Mouse (Mus musculus) embryonic facial prominence, embryonic 12.5 days (tissue): ENCODE results near the gene F12. TPM values are rescaled to one million over a fixed set of nuclear protein-coding genes. Genes with fewer than 3 reads are reported as not detected.

ENCODE experiments used
- ATAC-seq: fragments of 200-750 bp; cut with Nextera tagmentation; 2 replicates; pipeline ENCODE4 v1.8.0; 2017; ENCODE audit not compliant: insufficient number of reproducible peaks, insufficient read depth, low FRiP score, low TSS enrichment
- H3K27ac ChIP-seq: fragments of 300-500 bp; sonication (generic); 2 replicates; pipeline ENCODE4 v1.5.1; 2016; ENCODE audit warnings: mild to moderate bottlenecking
- H3K27me3 ChIP-seq: fragments of 300-500 bp; sonication (generic); 2 replicates; pipeline ENCODE4 v1.6.1; 2016; ENCODE audit warnings: mild to moderate bottlenecking, moderate library complexity
- H3K36me3 ChIP-seq: fragments of 300-500 bp; sonication (generic); 2 replicates; pipeline ENCODE4 v1.6.1; 2016; ENCODE audit warnings: mild to moderate bottlenecking
- H3K4me1 ChIP-seq: fragments of 300-500 bp; sonication (generic); 2 replicates; pipeline ENCODE4 v1.6.1; 2016
- H3K4me2 ChIP-seq: fragments of 300-500 bp; sonication (generic); replicated peaks from 2 replicates; pipeline ENCODE4 v1.6.1; 2016; ENCODE audit warnings: mild to moderate bottlenecking, moderate library complexity
- H3K4me3 ChIP-seq: fragments of 300-500 bp; sonication (generic); 2 replicates; pipeline ENCODE4 v1.5.1; 2016; ENCODE audit warnings: mild to moderate bottlenecking
- H3K9ac ChIP-seq: fragments of 300-500 bp; sonication (generic); 2 replicates; pipeline ENCODE4 v1.6.1; 2016; ENCODE audit warnings: mild to moderate bottlenecking, moderate library complexity
- H3K9me3 ChIP-seq: fragments of 300-500 bp; sonication (generic); 2 replicates; pipeline ENCODE4 v1.6.1; 2016; ENCODE audit warnings: mild to moderate bottlenecking, moderate library complexity
- WGBS: fragments of 180-500 bp; shearing (Covaris S2); methylation state at CpG from one replicate; pipeline ENCODE4 v1.1.7; 2016; 5-methylcytosine and 5-hydroxymethylcytosine counted together
- polyA plus RNA-seq: library from polyadenylated mRNA; unstranded; fragments of >200 nt; fragmentation: Nextera tagmentation; extraction: Ambion mirVana; gene quantifications from 2 replicates; pipeline ENCODE4 v1.2.1, GENCODE M21; 2016

Gene F12
- polyA plus RNA-seq, 1 experiment from 2014 or later, result 0.08 TPM

DNA sequence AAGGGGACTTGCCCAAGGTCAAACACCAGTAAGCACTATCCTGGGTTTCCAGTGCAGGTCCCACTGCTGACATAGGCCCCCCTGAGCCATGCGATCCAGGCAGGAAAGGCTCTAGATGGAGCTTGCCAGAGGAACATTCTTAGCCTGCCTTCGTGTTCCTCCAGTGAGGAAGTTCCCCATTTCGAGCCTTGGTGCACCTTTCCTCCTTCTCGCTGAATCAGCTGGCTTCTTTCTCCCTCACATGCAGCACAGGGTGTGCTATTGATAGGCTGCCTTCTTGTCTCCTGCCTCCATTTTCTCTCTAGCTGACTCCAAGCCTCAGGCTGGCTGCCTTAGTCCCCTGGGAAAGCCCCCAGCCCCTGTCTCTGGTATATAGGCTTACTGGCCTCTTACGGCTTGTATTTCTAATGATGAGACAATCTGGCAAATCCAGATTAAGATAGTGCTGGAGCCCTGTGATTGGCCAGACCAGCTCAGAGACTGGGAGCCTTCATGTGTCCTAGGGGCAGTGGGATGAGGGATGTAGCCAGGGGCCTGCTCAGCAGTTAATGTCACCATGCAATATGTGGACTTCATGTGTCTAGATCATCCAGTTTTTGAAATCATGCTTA, 39.3 kb upstream of the F12 start:
- H3K4me3 ChIP-seq, result no peak overlapping the region
- ATAC-seq, result no peak
- no peak overlapping the region for H3K9ac ChIP-seq
- 70% methylated on average over 5 of the region's 5 CpGs for WGBS
- H3K4me1 ChIP-seq, result peaks cover 36% of the 10 kb centered on the region
- H3K4me2 ChIP-seq, result no peak overlapping the region
- H3K27ac ChIP-seq, result no peak overlapping the region
- H3K9me3 ChIP-seq, result no peaks in the 10 kb centered on the region
- no peaks in the 10 kb centered on the region; the same call in 1 of the 2 replicates for H3K27me3 ChIP-seq
- peaks cover 15% of the 10 kb centered on the region for H3K36me3 ChIP-seq

DNA sequence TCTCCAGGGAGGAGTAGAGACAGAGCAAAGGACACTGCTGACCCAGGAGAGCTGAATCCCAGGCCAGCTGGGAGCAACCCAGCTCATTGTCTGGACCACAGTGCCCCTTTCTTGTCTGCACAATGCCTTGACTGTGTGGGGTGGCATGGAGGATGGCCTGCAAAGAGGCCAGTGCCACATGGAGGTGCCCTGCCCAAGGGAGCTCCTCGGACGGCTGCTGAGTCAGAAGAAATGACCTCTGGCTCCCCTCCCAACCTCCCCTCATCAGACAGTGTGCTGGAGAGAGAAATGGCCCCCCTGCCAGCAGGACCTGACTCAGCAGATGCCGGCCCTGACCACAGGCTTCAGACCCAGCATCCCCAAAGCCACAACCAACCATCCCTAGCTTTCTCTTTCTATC, 38.6 kb upstream of the F12 start:
- Histone ChIP-seq H3K4me3 (peak overlapping the region; percentile 68), H3K4me2 (peak overlapping the region; percentile 89), H3K9ac (peak overlapping the region; percentile 84), H3K9me3 (no peaks in the 10 kb centered on the region), H3K27me3 (no peaks in the 10 kb centered on the region; the same call in 1 of the 2 replicates), H3K27ac (peak overlapping the region; percentile 92; the same call in 1 of the 2 replicates), H3K36me3 (peaks cover 22% of the 10 kb centered on the region), H3K4me1 (peaks cover 30% of the 10 kb centered on the region)
- ATAC-seq, result no peak
- WGBS, result 22% methylated on average over 3 of the region's 3 CpGs

DNA sequence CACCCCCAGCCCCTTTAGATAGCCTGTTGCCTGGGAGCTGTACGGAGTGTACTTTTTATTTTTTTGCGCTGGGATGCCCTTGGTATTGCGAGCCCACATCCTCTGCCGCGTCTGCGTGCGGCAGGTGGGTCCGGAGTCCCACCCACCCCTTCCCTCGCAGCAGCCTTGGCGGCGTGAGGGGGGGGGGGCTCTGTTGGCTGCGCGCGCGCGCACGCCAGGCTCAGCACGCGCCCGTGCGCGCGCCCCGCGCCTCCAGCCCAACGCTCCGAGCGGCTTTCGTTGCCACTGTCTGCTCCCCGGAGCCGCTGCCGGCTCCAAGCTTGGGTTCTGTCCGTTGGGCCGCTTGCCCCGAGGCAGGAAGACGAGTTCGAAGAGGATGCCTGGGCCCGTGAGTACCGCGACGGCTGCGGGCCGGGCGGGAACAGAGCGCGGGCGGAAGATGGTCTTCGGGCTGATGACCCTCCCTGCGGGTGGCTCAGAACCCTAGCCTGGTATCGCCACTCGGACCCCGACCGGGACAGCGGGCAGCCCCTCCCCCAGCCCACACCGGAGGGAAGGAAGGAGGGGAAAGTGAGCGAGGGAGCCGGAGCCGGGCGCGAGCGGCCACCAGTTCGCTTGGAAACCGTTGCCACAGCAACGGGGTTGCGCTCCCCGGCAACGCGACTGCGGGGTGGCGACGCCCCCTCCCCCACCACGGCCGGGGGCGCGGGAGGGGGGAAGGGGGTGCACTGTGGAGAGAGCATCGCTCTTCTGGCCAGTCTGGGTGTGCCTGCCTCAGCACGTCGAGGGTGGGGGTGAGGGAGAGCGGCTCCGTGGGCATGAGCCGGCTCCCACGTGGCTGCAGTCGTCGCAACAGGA, 37.7 kb upstream of the F12 start, which contains the start of gene Prr7:
Gene Prr7 (plus strand): TSS at position 241 of the 858 bp plus-strand sequence.
- ATAC-seq, result peak; percentile 76
- peak within 1 kb of the TSS; percentile 89 for H3K4me2 ChIP-seq
- peaks cover 32% of the 10 kb centered on the region for H3K36me3 ChIP-seq
- WGBS, result under 1% methylated on average over 78 of the region's 84 CpGs
- H3K27me3 ChIP-seq, result no peaks in the 10 kb centered on the region
- peak within 1 kb of the TSS; percentile 68 for H3K4me3 ChIP-seq
- peak within 1 kb of the TSS; percentile 92 for H3K27ac ChIP-seq
- H3K9ac ChIP-seq, result peak within 1 kb of the TSS; percentile 84
- H3K4me1 ChIP-seq, result peaks cover 30% of the 10 kb centered on the region
- H3K9me3 ChIP-seq, result no peaks in the 10 kb centered on the region

DNA sequence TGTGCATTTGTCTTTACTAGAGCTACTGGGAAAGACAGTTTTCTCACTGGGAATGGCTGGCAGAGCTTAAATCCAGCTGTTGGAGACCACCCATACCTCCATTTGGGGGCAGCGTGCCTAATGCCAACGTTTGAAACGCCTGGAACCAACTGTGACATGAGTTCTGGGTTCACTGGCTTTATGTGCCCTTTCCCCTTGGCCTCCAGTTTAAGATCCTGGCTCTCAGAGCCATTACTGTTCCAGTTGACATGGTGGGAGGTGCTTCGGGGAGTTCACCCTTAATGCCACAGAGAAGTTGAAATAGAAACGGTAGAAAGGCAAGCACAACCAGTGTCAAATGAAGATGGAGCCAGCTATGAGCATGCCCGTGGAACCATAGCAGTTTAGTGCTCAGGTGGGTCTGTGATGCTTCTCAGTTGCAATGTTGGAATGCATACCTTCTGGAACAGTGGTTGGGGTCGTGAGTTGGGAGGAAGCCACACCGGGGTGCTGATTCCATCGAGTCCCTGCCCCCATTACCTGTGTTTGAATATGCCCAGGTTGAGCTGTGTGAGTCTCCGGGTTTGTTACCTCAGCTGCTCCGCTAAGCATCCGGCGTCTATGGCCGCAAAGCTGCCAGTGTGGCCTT, 36.9 kb upstream of the F12 start:
- ATAC-seq, result no peak
- Histone ChIP-seq H3K9ac (peak overlapping the region; percentile 84), H3K4me1 (peaks cover 30% of the 10 kb centered on the region), H3K9me3 (no peaks in the 10 kb centered on the region), H3K36me3 (peaks cover 39% of the 10 kb centered on the region), H3K4me2 (peak overlapping the region; percentile 89), H3K27me3 (no peaks in the 10 kb centered on the region), H3K4me3 (peak overlapping the region; percentile 68), H3K27ac (peak overlapping the region; percentile 92)
- 11% methylated on average over 14 of the region's 14 CpGs for WGBS

DNA sequence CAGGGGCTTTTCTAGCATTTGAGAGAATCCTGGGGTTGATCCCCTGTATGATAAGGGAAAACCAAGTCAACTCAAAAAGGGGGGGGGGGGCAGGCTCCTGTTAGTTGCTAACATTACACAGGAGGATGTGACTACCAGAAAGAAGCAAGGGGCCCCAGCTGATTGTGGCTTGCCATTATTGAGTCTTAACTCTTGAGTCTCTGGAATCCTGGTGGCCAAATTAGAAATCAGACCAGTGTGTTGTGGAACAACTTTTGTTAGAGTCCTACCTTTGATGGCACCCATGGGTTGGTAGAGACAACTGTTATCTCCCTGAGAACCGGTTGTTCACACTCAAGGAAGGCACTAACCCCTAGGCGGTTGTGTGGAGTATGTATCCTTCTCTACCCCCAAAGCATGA, 36.4 kb upstream of the F12 start:
- Histone ChIP-seq H3K27ac (no peak overlapping the region), H3K9ac (no peak overlapping the region), H3K9me3 (no peaks in the 10 kb centered on the region), H3K4me2 (0 out of 2 replicates have a peak overlapping the region, but pooled peaks have one; percentile 89), H3K36me3 (peaks cover 45% of the 10 kb centered on the region), H3K27me3 (no peaks in the 10 kb centered on the region), H3K4me1 (peaks cover 30% of the 10 kb centered on the region), H3K4me3 (no peak overlapping the region)
- whole genome bisulfite sequencing, result 44% methylated on average over 2 of the region's 2 CpGs
- no peak for ATAC-seq

DNA sequence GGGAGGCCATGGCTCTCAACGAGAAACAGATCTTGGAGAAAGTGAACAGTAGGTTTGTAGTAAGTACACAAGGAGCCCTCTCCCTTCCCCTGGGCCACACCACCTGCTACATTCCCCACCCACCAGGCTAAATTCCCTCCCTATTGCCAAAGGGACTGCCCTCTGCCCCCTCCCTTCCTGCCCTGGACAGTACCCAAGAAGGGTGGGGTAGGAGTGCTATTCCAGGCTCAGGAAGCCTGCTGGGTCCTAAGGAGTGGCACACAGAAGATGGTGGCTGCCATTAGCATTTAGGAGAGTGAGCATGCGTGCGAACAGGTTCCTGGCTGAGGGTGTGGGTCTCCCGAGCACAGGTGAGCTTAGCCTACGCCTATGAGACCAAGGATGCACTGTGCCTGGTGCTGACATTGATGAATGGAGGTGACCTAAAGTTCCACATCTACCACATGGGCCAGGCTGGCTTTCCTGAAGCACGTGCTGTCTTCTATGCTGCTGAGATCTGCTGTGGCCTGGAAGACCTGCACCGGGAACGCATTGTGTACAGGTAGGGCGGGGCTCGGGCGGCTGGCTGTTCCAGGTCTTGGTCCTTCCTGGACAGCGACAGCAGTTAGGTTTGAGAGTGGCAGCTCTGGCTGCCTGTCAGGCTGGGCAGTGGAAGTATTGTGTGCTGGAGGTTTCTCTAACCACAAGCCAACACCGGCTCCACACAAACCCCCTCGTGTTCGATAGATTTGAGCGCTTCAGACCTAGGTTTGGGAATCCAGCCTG, 25.4 kb upstream of the F12 start:
- H3K9ac ChIP-seq, result no peak overlapping the region
- no peak overlapping the region for H3K27ac ChIP-seq
- ATAC-seq, result no peak
- no peak overlapping the region for H3K4me3 ChIP-seq
- H3K4me2 ChIP-seq, result no peak overlapping the region
- H3K36me3 ChIP-seq, result peaks cover 75% of the 10 kb centered on the region
- peaks cover 10% of the 10 kb centered on the region for H3K4me1 ChIP-seq
- no peaks in the 10 kb centered on the region for H3K9me3 ChIP-seq
- WGBS, result 95% methylated on average over 16 of the region's 16 CpGs
- H3K27me3 ChIP-seq, result no peaks in the 10 kb centered on the region

DNA sequence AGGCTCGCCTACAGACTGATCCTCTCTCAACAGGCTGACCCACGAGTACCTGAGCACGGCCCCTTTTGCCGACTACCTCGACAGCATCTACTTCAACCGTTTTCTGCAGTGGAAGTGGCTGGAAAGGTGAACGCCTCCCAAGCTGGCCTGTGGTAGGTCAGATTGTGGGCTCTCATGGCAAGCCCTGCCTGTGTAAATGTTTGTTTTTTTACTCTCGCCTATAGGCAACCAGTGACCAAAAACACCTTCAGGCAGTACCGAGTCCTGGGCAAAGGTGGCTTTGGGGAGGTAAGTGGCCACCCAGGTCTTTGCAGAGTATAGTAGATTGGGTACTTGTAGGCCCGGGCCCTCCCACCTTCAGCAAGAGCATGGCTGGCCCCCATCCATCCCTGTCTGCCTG, 24.7 kb upstream of the F12 start:
- Histone ChIP-seq H3K27ac (no peak overlapping the region), H3K4me3 (no peak overlapping the region), H3K4me1 (peaks cover 16% of the 10 kb centered on the region), H3K27me3 (no peaks in the 10 kb centered on the region), H3K9ac (no peak overlapping the region), H3K4me2 (no peak overlapping the region), H3K36me3 (peaks cover 68% of the 10 kb centered on the region), H3K9me3 (no peaks in the 10 kb centered on the region)
- 90% methylated on average over 10 of the region's 10 CpGs for WGBS
- no peak for ATAC-seq

DNA sequence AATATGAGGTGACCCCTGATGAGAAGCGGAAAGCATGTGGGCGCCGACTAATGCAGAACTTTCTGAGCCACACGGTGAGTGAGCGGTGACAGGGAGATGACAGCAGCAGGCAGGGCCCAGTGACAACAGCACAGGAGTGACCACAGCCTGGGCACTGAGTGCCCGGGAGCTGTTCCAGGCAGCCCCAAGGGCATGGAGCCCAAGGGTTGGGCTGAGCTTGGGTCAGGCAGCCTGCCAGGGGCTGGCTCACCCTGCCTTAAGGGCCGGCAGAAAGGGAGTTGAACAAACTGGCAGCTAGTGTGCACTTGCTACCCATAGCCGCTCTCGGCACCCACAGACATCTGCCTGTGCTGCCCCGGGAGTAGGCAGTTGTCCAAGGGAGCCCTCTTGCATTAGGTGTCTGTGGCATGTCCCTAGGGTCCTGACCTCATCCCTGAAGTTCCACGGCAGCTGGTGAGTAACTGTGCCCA, 24.0 kb upstream of the F12 start:
- Histone ChIP-seq H3K27ac (no peak overlapping the region), H3K4me3 (no peak overlapping the region), H3K9me3 (no peaks in the 10 kb centered on the region), H3K4me2 (no peak overlapping the region), H3K27me3 (no peaks in the 10 kb centered on the region), H3K4me1 (peaks cover 22% of the 10 kb centered on the region), H3K9ac (no peak overlapping the region), H3K36me3 (peaks cover 64% of the 10 kb centered on the region)
- ATAC-seq, result no peak
- 92% methylated on average over 11 of the region's 11 CpGs for WGBS

DNA sequence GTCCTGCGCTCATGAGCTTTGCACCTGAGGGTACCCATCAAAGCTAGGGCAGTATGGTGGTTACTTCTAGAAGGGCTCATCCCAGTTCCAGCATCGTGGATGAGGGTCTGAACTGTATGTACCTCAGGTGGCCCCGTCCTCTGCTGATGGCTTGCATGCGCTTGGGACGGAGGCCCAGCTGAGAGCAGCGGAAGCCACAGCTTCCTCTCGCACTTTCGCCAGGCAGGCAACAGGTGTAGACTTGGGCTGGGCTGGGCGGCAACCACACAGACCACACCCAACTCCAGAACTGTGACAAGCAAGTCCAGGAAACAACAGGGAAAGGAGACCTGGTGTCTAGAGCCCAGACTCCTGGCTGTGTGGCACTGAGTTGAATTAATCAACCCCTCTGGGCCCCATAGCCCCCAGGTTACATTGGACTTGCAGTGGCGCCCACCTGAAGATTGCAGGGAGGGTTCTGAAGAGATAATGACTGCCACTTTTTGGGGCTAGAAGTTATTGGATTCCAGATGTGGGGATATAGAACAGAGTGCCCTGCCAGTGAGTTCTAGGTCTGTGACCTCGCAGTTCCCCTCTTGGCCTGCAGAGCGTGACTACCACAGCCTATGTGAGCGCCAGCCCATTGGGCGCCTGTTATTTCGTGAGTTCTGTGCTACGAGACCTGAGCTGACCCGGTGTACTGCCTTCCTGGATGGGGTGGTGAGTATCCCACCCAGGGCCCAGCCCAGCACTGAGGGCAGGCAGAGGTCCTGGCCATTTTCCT, 23.3 kb upstream of the F12 start:
- no peak overlapping the region for H3K9ac ChIP-seq
- H3K27me3 ChIP-seq, result no peaks in the 10 kb centered on the region
- WGBS, result 93% methylated on average over 17 of the region's 17 CpGs
- H3K9me3 ChIP-seq, result no peaks in the 10 kb centered on the region
- H3K4me2 ChIP-seq, result no peak overlapping the region
- peaks cover 22% of the 10 kb centered on the region for H3K4me1 ChIP-seq
- ATAC-seq, result no peak
- H3K36me3 ChIP-seq, result peaks cover 57% of the 10 kb centered on the region
- no peak overlapping the region for H3K4me3 ChIP-seq
- H3K27ac ChIP-seq, result no peak overlapping the region

DNA sequence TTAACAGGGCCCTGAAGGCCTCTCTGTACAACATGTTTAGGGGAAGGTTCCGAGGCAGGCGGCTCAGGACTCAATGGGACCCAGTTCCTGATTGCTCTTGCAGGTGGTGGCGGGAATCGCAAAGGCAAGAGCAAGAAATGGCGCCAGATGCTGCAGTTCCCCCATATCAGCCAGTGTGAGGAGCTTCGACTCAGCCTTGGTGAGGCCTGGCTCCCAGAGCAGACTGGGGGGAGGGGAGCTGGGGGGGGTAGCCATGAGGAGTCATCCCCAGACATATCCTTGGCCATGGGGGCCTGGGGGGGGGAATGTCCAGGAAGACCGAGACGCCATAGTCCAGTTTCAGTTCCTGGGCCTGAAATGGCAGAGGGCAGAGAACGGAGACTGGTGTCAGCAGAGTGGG, 22.6 kb upstream of the F12 start:
- no peak overlapping the region for H3K4me2 ChIP-seq
- no peaks in the 10 kb centered on the region for H3K9me3 ChIP-seq
- no peak overlapping the region for H3K4me3 ChIP-seq
- no peaks in the 10 kb centered on the region for H3K27me3 ChIP-seq
- peaks cover 51% of the 10 kb centered on the region for H3K36me3 ChIP-seq
- peaks cover 22% of the 10 kb centered on the region for H3K4me1 ChIP-seq
- 93% methylated on average over 9 of the region's 9 CpGs for WGBS
- no peak overlapping the region for H3K27ac ChIP-seq
- no peak for ATAC-seq
- no peak overlapping the region for H3K9ac ChIP-seq

DNA sequence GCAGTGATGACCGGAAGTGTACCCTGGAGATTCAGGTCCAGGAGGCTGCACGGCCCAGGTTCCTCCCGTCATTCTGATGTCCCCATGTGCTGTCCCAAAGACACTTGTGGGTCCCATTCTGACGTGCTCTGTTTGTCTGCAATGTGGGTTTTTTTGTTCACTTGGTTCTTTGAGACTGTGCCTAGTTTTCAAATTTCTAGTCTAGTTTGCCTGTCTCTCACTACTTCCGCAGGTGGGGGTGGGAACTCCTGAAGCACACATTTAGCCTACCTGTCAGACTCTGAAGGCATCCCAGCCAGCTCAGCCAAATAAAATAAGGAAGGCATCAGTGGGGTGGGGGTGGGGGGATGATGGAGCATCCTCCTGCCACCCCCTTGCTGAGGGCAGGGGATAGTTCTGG, 21.5 kb upstream of the F12 start:
- H3K4me1 ChIP-seq, result peaks cover 22% of the 10 kb centered on the region
- H3K36me3 ChIP-seq, result peaks cover 41% of the 10 kb centered on the region
- H3K27me3 ChIP-seq, result no peaks in the 10 kb centered on the region
- ATAC-seq, result no peak
- no peak overlapping the region for H3K9ac ChIP-seq
- no peak overlapping the region for H3K27ac ChIP-seq
- WGBS, result 88% methylated on average over 5 of the region's 5 CpGs
- no peak overlapping the region for H3K4me2 ChIP-seq
- H3K9me3 ChIP-seq, result no peaks in the 10 kb centered on the region
- H3K4me3 ChIP-seq, result no peak overlapping the region
